Mouse (Mus musculus) megakaryocyte, embryonic 14.5 days (primary cell): ENCODE measurements around the gene Sncg.

Source experiments
- FLI1 ChIP-seq: IDR thresholded peaks from 2 replicates; pipeline ENCODE4 v1.6.1; 2012; ENCODE audit warnings: low read length, inconsistent platforms, mixed read lengths
- GATA1 ChIP-seq: IDR thresholded peaks from 3 replicates; pipeline ENCODE4 v1.6.1; 2012; ENCODE audit warnings: mixed read lengths, low read length, inconsistent platforms, borderline replicate concordance

DNA sequence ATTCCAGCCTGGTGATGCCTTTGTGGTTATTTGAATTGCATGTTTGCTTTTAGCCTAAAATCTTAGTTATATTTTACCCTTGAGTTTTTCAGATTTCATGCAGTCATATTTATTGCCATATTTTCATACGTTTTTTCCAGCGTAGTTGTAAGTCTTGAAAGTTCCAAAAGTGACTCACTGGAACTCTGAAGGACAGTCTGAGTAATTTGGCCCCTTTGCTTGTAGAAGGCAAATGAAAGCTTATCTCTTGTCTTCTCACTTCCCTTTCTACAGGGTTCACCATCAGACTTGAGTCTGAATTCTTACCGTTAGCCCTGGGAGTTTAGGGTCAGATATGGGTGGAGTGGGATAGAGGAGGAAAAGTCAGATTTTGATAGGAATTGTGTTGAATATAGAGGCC is 48.0 kb downstream of the Sncg start:
- no peak for TF ChIP-seq GATA1
- no peak for TF ChIP-seq FLI1
